In genomic region chr11:49844969-49845368, GRCm38 (mm10) we compare ENCODE assay signal across 9 mouse cellular contexts. TPM values are rescaled to one million over a fixed set of nuclear protein-coding genes. Genes with fewer than 3 reads are reported as not detected.
DNase-seq lines count a peak whose midpoint lies in the region; ATAC-seq lines count a peak whose summit lies in the region.
"Had no signal": no experiment of that assay in that cellular context is flagged by ENCODE, and none has a peak within 500 bp of the region (broad histone marks: within the 10 kb centered on the region; RNA-seq: fewer than 3 reads in every experiment).

No protein-coding gene starts in this region.

- 0 out of 2 replicates have a peak, but pooled peaks have one; percentile 48 for ATAC-seq in erythroblast, adult 5-6 weeks (replicated peaks; ENCODE audit: low FRiP score, poor library complexity, severe bottlenecking)
- no peak for ATAC-seq in activated CD4-positive, CD25-positive, alpha-beta regulatory T cell, adult 4 months

- peak; percentile 55 for DNase-seq in ovary, postnatal 14 days (ENCODE audit: low spot score)
- no peak for DNase-seq in ovary, postnatal 10 days (ENCODE audit: low spot score)
- peak; percentile 84 for DNase-seq in adrenal gland, postnatal 14 days
- peak; percentile 82 for DNase-seq in kidney, adult 9 months
- DNase-seq in lung, adult 18-20 months, result peak; percentile 55 to 71
- DNase-seq in right cerebral cortex, postnatal 14 days, result peak; percentile 59

RNA-seq across cellular contexts. Expression of gene Mapk9, which starts 1.6 kb away (rescaled TPM):
- 59.6 and 61.1 TPM in 2 replicates for total RNA-seq in adrenal gland, postnatal 14 days (2021)
- total RNA-seq in erythroblast, adult 5-6 weeks (2015; ENCODE audit: low replicate concordance), result 9.2 and 16.3 TPM in 2 replicates
- total RNA-seq in erythroblast, adult 5-6 weeks (2017; ENCODE audit: low replicate concordance), result 9.5 and 9.9 TPM in 2 replicates
- 10 to 100 TPM; 17.3 to 19.2 TPM for polyA plus RNA-seq in activated CD4-positive, CD25-positive, alpha-beta regulatory T cell, adult 4 months (2017; shearing (Covaris generic))

RNA-seq across cellular contexts. Expression of gene Gfpt2, which starts 51.0 kb away (rescaled TPM):
- 5.6 and 6.0 TPM in 2 replicates for total RNA-seq in adrenal gland, postnatal 14 days (2021)
- total RNA-seq in erythroblast, adult 5-6 weeks (2015; ENCODE audit: low replicate concordance), result not detected in 2 replicates
- 0.17 TPM in 1 of 2 replicates, not detected in the other for total RNA-seq in erythroblast, adult 5-6 weeks (2017; ENCODE audit: low replicate concordance)
- polyA plus RNA-seq in activated CD4-positive, CD25-positive, alpha-beta regulatory T cell, adult 4 months (2017; shearing (Covaris generic)), result 1 to 10 TPM in 1 of 2 experiments, under 1 TPM in 1; 0.83 to 1.1 TPM

RNA-seq across cellular contexts. Expression of gene Rasgef1c, which starts 56.7 kb away (rescaled TPM):
- 1.3 and 1.5 TPM in 2 replicates for total RNA-seq in adrenal gland, postnatal 14 days (2021)
- 1.0 TPM in 1 of 2 replicates, not detected in the other for total RNA-seq in erythroblast, adult 5-6 weeks (2015; ENCODE audit: low replicate concordance)
- 0.94 TPM in 1 of 2 replicates, not detected in the other for total RNA-seq in erythroblast, adult 5-6 weeks (2017; ENCODE audit: low replicate concordance)
- under 1 TPM in 1 of 2 experiments, not detected in 1; 0.50 TPM for polyA plus RNA-seq in activated CD4-positive, CD25-positive, alpha-beta regulatory T cell, adult 4 months (2017; shearing (Covaris generic))
- polyA plus RNA-seq: heart, embryonic 14.5 days had no signal
